Mouse (Mus musculus) skeletal muscle tissue, adult 2 months (tissue): Measurements from ENCODE around the gene Cep41.

Source experiments
- DNase-seq: peaks from one replicate; pipeline ENCODE4 v3.0.0-alpha.2; 2012; ENCODE audit warnings: low read depth, low spot score

The Cep41 gene

GRCm38 (mm10) chr6:30711365-30711763 lies 17.8 kb upstream of the Cep41 start:
- DNase-seq, result no peak

GRCm38 (mm10) chr6:30710371-30711364 lies 17.1 kb upstream of the Cep41 start:
- DNase-seq, result no peak

GRCm38 (mm10) chr6:30709115-30709514 lies 15.6 kb upstream of the Cep41 start:
- no peak for DNase-seq

- no peak for DNase-seq
These were observed 10.5 kb upstream of the Cep41 start for GRCm38 (mm10) chr6:30703977-30704602.

- DNase-seq, result no peak
These were observed 9.9 kb upstream of the Cep41 start for GRCm38 (mm10) chr6:30703476-30703875.

GRCm38 (mm10) chr6:30702881-30703280 lies 9.3 kb upstream of the Cep41 start:
- no peak for DNase-seq

- DNase-seq, result no peak
These were observed 6.6 kb upstream of the Cep41 start for GRCm38 (mm10) chr6:30700182-30700581.

- peak; percentile 38 for DNase-seq
These were observed 4.5 kb upstream of the Cep41 start for GRCm38 (mm10) chr6:30698036-30698435.

GRCm38 (mm10) chr6:30697464-30697863 lies 3.9 kb upstream of the Cep41 start:
- no peak for DNase-seq

GRCm38 (mm10) chr6:30695124-30695523 lies 1.6 kb upstream of the Cep41 start:
- DNase-seq, result no peak

GRCm38 (mm10) chr6:30694209-30694608 lies 660 bp upstream of the Cep41 start:
- DNase-seq, result no peak

- no peak for DNase-seq
These were observed 723 bp downstream of the Cep41 start for GRCm38 (mm10) chr6:30692826-30693225.

- no peak for DNase-seq
These were observed 6.4 kb downstream of the Cep41 start for GRCm38 (mm10) chr6:30687198-30687597.

GRCm38 (mm10) chr6:30684570-30684969 lies 9.0 kb downstream of the Cep41 start:
- no peak for DNase-seq

GRCm38 (mm10) chr6:30681935-30682900 lies 11.3 kb downstream of the Cep41 start:
- peak; percentile 28 for DNase-seq

- no peak for DNase-seq
These were observed 13.1 kb downstream of the Cep41 start for GRCm38 (mm10) chr6:30680442-30680841.

- DNase-seq, result no peak
These were observed 14.0 kb downstream of the Cep41 start for GRCm38 (mm10) chr6:30679567-30679966.

GRCm38 (mm10) chr6:30678482-30678881 lies 15.1 kb downstream of the Cep41 start:
- no peak for DNase-seq

- DNase-seq, result no peak
These were observed 16.0 kb downstream of the Cep41 start for GRCm38 (mm10) chr6:30677591-30677990.

- DNase-seq, result no peak
These were observed 17.0 kb downstream of the Cep41 start for GRCm38 (mm10) chr6:30676506-30676905.

GRCm38 (mm10) chr6:30675281-30675771 lies 18.2 kb downstream of the Cep41 start:
- DNase-seq, result no peak
